17 mouse cellular contexts compared by ENCODE assay signal in genomic region chr14:86936424-86936823, GRCm38 (mm10).
"Had no signal": no experiment of that assay in that cellular context is flagged by ENCODE, and none has a peak within 500 bp of the region (broad histone marks: within the 10 kb centered on the region; RNA-seq: fewer than 3 reads in every experiment).

No protein-coding gene starts in this region.

- H3K4me3 ChIP-seq: limb, embryonic 10.5 days; liver, embryonic 15.5 days; midbrain, embryonic 10.5 days; midbrain, embryonic 15.5 days; stomach, embryonic 15.5 days had no signal

- ATAC-seq: intestine, postnatal 0 days; lung, postnatal 0 days; midbrain, embryonic 15.5 days had no signal

- H3K4me2 ChIP-seq: liver, embryonic 11.5 days; liver, embryonic 15.5 days; midbrain, embryonic 15.5 days; stomach, embryonic 15.5 days had no signal

- H3K27me3 ChIP-seq: liver, embryonic 15.5 days; midbrain, embryonic 15.5 days; stomach, embryonic 15.5 days had no signal

- H3K27ac ChIP-seq: limb, embryonic 10.5 days; liver, embryonic 15.5 days; midbrain, embryonic 10.5 days; midbrain, embryonic 15.5 days; stomach, embryonic 15.5 days had no signal

- H3K36me3 ChIP-seq: limb, embryonic 10.5 days; liver, embryonic 15.5 days; midbrain, embryonic 10.5 days; midbrain, embryonic 15.5 days; stomach, embryonic 15.5 days had no signal

- H3K9me3 ChIP-seq: limb, embryonic 10.5 days; liver, embryonic 15.5 days; midbrain, embryonic 10.5 days; midbrain, embryonic 15.5 days; stomach, embryonic 15.5 days had no signal

- DNase-seq: kidney, adult 8-10 months; kidney, postnatal 25 days; lung, adult 2 months; lung, postnatal 4 days; retina, postnatal 1 day; right cerebral cortex, postnatal 4 days; spleen, adult 18-20 months; thymus, adult 2 months; thymus, postnatal 25 days had no signal

- H3K9ac ChIP-seq: liver, embryonic 15.5 days; midbrain, embryonic 15.5 days; stomach, embryonic 15.5 days had no signal

- H3K4me1 ChIP-seq: limb, embryonic 10.5 days; liver, embryonic 15.5 days; midbrain, embryonic 10.5 days; midbrain, embryonic 15.5 days; stomach, embryonic 15.5 days had no signal
